Mouse (Mus musculus): ENCODE data around the gene Ntf5. TPM values are rescaled to one million over a fixed set of nuclear protein-coding genes. Genes with fewer than 3 reads are reported as not detected.

The Ntf5 gene
- polyA plus RNA-seq, 1 experiment from 2014 or later: 3.0 TPM

DNA sequence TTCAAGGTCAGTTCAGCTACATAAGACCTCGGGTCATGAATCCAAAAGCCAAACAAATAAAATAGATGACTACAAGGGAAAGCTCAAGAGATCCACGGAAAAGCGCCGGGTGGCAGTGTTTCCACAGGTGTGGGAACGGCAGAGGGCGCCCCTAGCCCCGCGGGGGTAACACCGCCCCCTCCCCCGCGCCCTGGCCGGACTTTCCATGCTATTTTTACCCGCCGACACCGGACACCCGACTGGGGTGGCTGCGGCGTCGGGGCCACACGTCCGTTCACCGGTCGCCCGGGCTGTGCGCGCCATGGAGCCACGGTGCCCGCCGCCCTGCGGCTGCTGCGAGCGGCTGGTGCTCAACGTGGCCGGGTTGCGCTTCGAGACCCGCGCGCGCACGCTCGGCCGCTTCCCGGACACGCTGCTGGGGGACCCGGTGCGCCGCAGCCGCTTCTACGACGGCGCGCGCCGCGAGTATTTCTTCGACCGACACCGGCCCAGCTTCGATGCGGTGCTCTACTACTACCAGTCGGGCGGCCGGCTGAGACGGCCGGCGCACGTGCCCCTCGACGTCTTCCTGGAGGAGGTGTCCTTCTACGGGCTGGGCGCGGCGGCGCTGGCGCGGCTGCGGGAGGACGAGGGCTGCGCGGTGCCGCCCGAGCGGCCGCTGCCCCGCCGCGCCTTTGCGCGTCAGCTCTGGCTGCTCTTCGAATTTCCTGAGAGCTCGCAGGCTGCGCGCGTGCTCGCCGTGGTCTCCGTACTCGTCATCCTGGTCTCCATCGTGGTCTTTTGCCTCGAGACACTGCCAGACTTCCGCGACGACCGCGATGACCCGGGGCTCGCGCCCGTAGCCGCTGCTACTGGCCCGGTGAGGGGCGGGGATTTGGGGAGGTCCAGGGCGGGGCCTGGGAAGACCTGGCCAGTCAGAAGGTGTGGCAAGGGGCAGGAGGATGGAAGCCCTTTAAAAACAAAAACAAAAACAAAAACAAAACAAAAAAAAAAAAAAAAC, 7.0 kb upstream of the Ntf5 start:
- ATAC-seq (ENCODE audit: low FRiP score, low read depth): no peak; the same call in 1 of the 2 replicates
- Histone ChIP-seq H3K4me3 (peak overlapping the region; percentile 48), H3K4me1 (peaks cover 17% of the 10 kb centered on the region), H3K36me3 (no peaks in the 10 kb centered on the region), H3K27ac (no peak overlapping the region), H3K4me2 (replicated peaks) (peak overlapping the region; percentile 72), H3K9ac (peak overlapping the region; percentile 57), H3K9me3 (no peaks in the 10 kb centered on the region), H3K27me3 (peaks cover 68% of the 10 kb centered on the region)
- WGBS: 2% methylated on average over 113 of the region's 114 CpGs

DNA sequence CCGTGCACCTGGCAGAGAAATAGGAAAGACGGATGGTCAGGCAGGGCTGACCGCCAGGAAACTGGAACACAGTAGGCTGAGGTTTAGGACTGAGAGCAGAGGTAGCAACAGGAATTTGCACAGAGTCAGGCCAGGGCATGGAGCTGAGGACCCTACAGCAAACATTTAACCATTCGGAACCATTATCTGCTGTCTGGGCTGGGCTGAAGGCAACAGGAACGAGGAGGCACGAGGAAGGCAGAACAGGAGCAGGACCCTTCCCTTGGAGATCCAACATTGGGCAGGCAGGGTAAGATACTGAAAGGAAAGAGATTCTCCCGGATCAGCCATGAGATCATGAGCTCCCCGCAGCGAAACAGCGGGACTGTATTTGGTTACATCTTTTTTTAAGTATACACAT, 5.7 kb upstream of the Ntf5 start:
- H3K9ac ChIP-seq: no peak overlapping the region
- WGBS: 83% methylated on average over 10 of the region's 10 CpGs

GRCm38 (mm10) chr7:45408351-45408750, 5.1 kb upstream of the Ntf5 start:
- ATAC-seq (ENCODE audit: low FRiP score, low read depth): no peak
- no peak overlapping the region for H3K27ac ChIP-seq
- H3K4me2 ChIP-seq (replicated peaks): no peak overlapping the region
- WGBS: 64% methylated on average over 7 of the region's 7 CpGs
- no peak overlapping the region for H3K4me3 ChIP-seq
- no peaks in the 10 kb centered on the region for H3K36me3 ChIP-seq
- H3K4me1 ChIP-seq: peaks cover 21% of the 10 kb centered on the region
- H3K27me3 ChIP-seq: peaks cover 86% of the 10 kb centered on the region
- no peak overlapping the region for H3K9ac ChIP-seq
- H3K9me3 ChIP-seq: no peaks in the 10 kb centered on the region

More for the DNA sequence above, 5.7 kb upstream of the Ntf5 start:
- no peak for ATAC-seq (ENCODE audit: low FRiP score, low read depth)
- Histone ChIP-seq H3K9me3 (no peaks in the 10 kb centered on the region), H3K4me1 (peaks cover 17% of the 10 kb centered on the region), H3K4me2 (replicated peaks) (no peak overlapping the region), H3K27ac (no peak overlapping the region), H3K4me3 (no peak overlapping the region), H3K36me3 (no peaks in the 10 kb centered on the region), H3K27me3 (peaks cover 81% of the 10 kb centered on the region)

DNA sequence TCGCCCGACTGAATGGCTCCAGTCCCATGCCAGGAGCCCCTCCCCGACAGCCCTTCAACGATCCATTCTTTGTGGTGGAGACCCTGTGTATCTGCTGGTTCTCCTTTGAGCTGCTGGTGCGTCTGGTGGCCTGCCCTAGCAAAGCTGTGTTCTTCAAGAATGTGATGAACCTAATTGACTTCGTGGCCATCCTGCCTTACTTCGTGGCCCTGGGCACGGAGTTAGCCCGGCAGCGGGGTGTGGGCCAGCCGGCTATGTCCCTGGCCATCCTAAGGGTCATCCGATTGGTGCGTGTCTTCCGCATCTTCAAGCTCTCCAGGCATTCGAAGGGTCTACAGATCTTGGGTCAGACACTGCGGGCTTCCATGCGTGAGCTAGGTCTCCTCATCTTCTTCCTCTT, 4.5 kb upstream of the Ntf5 start:
- Histone ChIP-seq H3K4me3 (no peak overlapping the region), H3K9ac (no peak overlapping the region), H3K4me1 (peaks cover 27% of the 10 kb centered on the region), H3K27ac (no peak overlapping the region), H3K4me2 (replicated peaks) (no peak overlapping the region), H3K9me3 (no peaks in the 10 kb centered on the region), H3K27me3 (peaks cover 92% of the 10 kb centered on the region), H3K36me3 (no peaks in the 10 kb centered on the region)
- 90% methylated on average over 17 of the region's 17 CpGs for WGBS
- no peak for ATAC-seq (ENCODE audit: low FRiP score, low read depth)

DNA sequence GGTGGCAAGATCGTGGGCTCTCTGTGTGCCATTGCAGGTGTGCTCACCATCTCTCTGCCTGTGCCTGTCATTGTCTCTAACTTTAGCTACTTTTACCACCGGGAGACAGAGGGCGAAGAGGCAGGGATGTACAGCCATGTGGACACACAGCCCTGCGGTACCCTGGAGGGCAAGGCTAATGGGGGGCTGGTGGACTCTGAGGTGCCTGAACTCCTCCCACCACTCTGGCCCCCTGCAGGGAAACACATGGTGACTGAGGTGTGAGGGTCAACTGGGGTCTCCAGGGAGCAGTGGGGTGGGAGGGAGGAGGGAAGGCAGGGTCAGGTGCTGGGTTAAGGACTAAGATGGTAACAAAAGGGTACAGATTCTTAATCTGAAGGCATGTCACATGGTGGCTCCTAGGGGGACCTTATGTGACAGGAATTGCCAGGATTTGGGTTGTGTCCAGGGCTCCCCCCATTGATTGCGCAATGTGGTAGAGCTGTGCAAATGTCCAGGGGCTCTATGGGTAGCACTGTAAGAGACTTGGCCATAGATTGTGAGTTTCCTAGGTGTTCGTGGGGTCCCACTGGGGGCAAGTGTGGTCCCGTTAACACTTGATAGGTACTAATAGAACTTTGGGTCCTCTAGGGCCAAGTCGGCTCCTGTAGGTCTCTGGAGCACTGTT, 3.9 kb upstream of the Ntf5 start:
- H3K27ac ChIP-seq: no peak overlapping the region
- no peak overlapping the region for H3K9ac ChIP-seq
- no peaks in the 10 kb centered on the region for H3K36me3 ChIP-seq
- peaks cover 99% of the 10 kb centered on the region for H3K27me3 ChIP-seq
- H3K4me3 ChIP-seq: no peak overlapping the region
- ATAC-seq (ENCODE audit: low FRiP score, low read depth): no peak
- H3K4me2 ChIP-seq (replicated peaks): no peak overlapping the region
- H3K4me1 ChIP-seq: peaks cover 32% of the 10 kb centered on the region
- 88% methylated on average over 8 of the region's 8 CpGs for WGBS
- H3K9me3 ChIP-seq: no peaks in the 10 kb centered on the region

DNA sequence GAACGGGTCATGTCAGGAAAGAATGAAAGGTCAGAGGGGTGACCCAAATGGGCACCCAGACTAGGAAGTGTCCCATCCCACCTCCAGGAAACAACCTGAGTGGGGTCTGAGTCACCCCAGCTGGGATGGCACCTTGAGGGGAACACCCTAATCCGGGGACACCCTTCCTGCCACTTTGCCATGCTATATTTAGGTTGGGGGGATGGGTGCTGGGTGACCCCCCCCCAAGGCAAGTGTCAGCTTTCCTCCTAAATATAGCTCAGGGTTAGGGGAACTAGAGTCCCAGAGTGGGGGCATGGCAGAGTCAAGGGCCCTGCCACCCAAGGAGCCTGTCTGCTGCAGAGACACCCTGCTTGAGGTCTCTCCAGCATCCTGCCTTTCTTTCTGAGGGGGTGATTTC, 1.1 kb upstream of the Ntf5 start:
- no peak overlapping the region for H3K27ac ChIP-seq
- no peak for ATAC-seq (ENCODE audit: low FRiP score, low read depth)
- WGBS: 83% methylated on average over 2 of the region's 2 CpGs
- peaks cover 99% of the 10 kb centered on the region for H3K27me3 ChIP-seq
- H3K4me1 ChIP-seq: peaks cover 25% of the 10 kb centered on the region
- H3K9me3 ChIP-seq: no peaks in the 10 kb centered on the region
- no peaks in the 10 kb centered on the region for H3K36me3 ChIP-seq
- no peak overlapping the region for H3K4me3 ChIP-seq
- no peak overlapping the region for H3K9ac ChIP-seq
- H3K4me2 ChIP-seq (replicated peaks): no peak overlapping the region

DNA sequence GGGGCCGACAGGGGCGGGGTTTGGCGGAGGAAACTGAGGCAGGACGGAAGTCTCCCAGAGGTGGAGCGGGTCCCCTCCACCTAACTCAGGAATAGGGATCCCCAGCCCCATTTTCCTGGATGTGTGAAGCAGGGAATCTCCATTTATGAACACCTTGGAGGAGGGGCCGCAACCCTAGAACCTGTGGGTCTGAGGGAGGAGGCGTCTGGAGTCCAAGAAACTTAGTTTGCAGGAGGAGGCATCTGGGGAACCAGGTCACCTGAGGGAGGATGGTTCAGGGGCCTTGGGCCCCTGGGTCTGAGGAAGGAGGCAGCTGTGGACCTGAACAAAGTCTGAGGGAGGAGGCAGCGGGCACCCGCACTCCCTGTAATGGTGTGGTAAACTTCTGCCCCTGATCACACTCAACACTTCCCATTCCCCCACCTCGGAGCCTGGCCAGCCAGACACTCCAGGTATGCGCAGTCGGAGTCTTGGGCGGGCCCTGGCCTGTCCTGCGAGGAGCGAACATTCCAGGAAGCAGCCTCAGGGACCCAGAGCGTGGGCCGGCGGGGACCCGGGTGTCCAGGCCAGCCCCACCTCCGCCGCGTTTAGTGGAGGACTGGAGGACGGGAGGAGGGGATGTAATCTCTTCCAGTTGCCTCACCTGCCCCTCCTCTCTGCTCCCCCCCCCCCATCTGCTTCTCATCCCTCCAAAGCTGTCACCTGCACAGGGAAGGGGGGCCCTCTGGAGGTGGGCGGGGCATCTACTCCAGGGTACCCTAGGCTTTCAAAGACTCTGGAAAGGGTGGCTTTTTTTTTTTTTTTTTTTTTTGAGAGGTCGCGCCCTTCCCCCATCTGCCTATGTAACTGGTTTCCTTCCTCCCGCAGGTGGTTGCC, 607 bp downstream of the Ntf5 start:
- Histone ChIP-seq H3K9ac (peak overlapping the region; percentile 68), H3K4me3 (peak overlapping the region; percentile 58), H3K4me2 (replicated peaks) (peak overlapping the region; percentile 82), H3K9me3 (no peaks in the 10 kb centered on the region), H3K4me1 (peaks cover 36% of the 10 kb centered on the region), H3K36me3 (no peaks in the 10 kb centered on the region), H3K27me3 (peaks cover 99% of the 10 kb centered on the region), H3K27ac (peak overlapping the region; percentile 45; the same call in 1 of the 2 replicates)
- 1% methylated on average over 27 of the region's 27 CpGs for WGBS
- peak; percentile 36; the same call in 1 of the 2 replicates for ATAC-seq (ENCODE audit: low FRiP score, low read depth)

GRCm38 (mm10) chr7:45414740-45415224, 1.3 kb downstream of the Ntf5 start:
- 41% methylated on average over 12 of the region's 12 CpGs for WGBS
- H3K4me2 ChIP-seq (replicated peaks): peak overlapping the region; percentile 82

DNA sequence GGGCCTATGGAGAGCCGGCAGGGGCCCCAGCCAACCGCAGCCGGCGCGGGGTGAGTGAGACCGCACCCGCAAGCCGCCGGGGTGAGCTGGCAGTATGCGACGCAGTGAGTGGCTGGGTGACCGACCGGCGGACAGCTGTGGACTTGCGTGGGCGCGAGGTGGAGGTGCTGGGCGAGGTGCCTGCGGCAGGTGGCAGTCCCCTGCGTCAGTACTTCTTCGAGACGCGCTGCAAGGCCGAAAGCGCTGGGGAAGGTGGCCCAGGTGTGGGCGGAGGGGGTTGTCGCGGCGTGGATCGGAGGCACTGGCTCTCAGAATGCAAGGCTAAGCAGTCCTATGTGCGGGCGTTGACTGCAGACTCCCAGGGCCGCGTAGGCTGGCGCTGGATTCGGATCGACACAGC, 2.1 kb downstream of the Ntf5 start:
- Histone ChIP-seq H3K27me3 (peaks cover 99% of the 10 kb centered on the region), H3K4me3 (peak overlapping the region; percentile 19), H3K36me3 (peaks cover 2% of the 10 kb centered on the region; the same call in 1 of the 2 replicates), H3K4me2 (replicated peaks) (peak overlapping the region; percentile 43), H3K4me1 (peaks cover 47% of the 10 kb centered on the region), H3K27ac (no peak overlapping the region), H3K9ac (peak overlapping the region; percentile 39; the same call in 1 of the 2 replicates), H3K9me3 (no peaks in the 10 kb centered on the region)
- no peak for ATAC-seq (ENCODE audit: low FRiP score, low read depth)
- 12% methylated on average over 37 of the region's 37 CpGs for WGBS

More at GRCm38 (mm10) chr7:45414740-45415224, 1.3 kb downstream of the Ntf5 start:
- no peak overlapping the region for H3K27ac ChIP-seq
- no peaks in the 10 kb centered on the region for H3K36me3 ChIP-seq
- no peaks in the 10 kb centered on the region for H3K9me3 ChIP-seq
- no peak overlapping the region for H3K9ac ChIP-seq
- H3K27me3 ChIP-seq: peaks cover 99% of the 10 kb centered on the region
- peak overlapping the region; percentile 58; the same call in 1 of the 2 replicates for H3K4me3 ChIP-seq
- ATAC-seq (ENCODE audit: low FRiP score, low read depth): no peak
- H3K4me1 ChIP-seq: peaks cover 38% of the 10 kb centered on the region

- H3K9me3 ChIP-seq: no peaks in the 10 kb centered on the region
- H3K27ac ChIP-seq: no peak overlapping the region
- H3K27me3 ChIP-seq: peaks cover 86% of the 10 kb centered on the region
- peak overlapping the region; percentile 44 for H3K4me2 ChIP-seq (replicated peaks)
- H3K4me1 ChIP-seq: peaks cover 48% of the 10 kb centered on the region
- ATAC-seq (ENCODE audit: low FRiP score, low read depth): no peak
- peaks cover 26% of the 10 kb centered on the region for H3K36me3 ChIP-seq
- 7% methylated on average over 13 of the region's 13 CpGs for WGBS
- no peak overlapping the region for H3K4me3 ChIP-seq
- 0 out of 2 replicates have a peak overlapping the region, but pooled peaks have one; percentile 25 for H3K9ac ChIP-seq
Measured at GRCm38 (mm10) chr7:45417962-45418492, 4.5 kb downstream of the Ntf5 start.

Data from limb, embryonic 13.5 days (tissue).